Mouse (Mus musculus) lung, adult 2 months (tissue): Measurements from ENCODE around the gene Armc2. TPM values are rescaled to one million over a fixed set of nuclear protein-coding genes. Genes with fewer than 3 reads are reported as not detected.

Source experiments
- DNase-seq: peaks from one replicate; pipeline ENCODE4 v3.0.0; 2022
- H3K4me1 ChIP-seq: fragments of 200-500 bp; 2 replicates; pipeline ENCODE4 v1.6.1; 2011; ENCODE audit warnings: low read length; ENCODE audit not compliant: control insufficient read depth, insufficient read depth
- H3K4me3 ChIP-seq: fragments of 200-500 bp; replicated peaks from 2 replicates; pipeline ENCODE3; 2011; ENCODE audit warnings: low read depth, mild to moderate bottlenecking, control low read depth, low read length; ENCODE audit errors: extremely low read depth
- CTCF ChIP-seq: fragments of 200-500 bp; IDR thresholded peaks from 2 replicates; pipeline ENCODE4 v1.5.1; 2011; ENCODE audit warnings: mild to moderate bottlenecking, low read length, control low read depth; ENCODE audit not compliant: insufficient read depth
- POLR2A ChIP-seq: fragments of 200-500 bp; IDR thresholded peaks from 2 replicates; pipeline ENCODE4 v1.6.1; 2011; ENCODE audit warnings: low read depth, mild to moderate bottlenecking, control low read depth, low read length, borderline replicate concordance; ENCODE audit errors: extremely low read depth
- WGBS: fragments of 180-500 bp; shearing (Covaris S2); methylation state at CpG from one replicate; pipeline ENCODE4 v1.1.7; 2018; 5-methylcytosine and 5-hydroxymethylcytosine counted together
- polyA plus RNA-seq: library from polyadenylated mRNA; depleted of rRNA; stranded (reverse); fragments of >200 nt; gene quantifications from 2 replicates; pipeline ENCODE4 v1.2.3, GENCODE M21; 2012

Armc2 gene
- polyA plus RNA-seq, 1 experiment = 1.5 TPM

GRCm38 (mm10) chr10:41980772-41981383 is 37.4 kb downstream of the Armc2 start:
- peak; percentile 49 for DNase-seq
- H3K4me1 ChIP-seq = no peaks in the 10 kb centered on the region; the same call in 1 of the 2 replicates
- TF ChIP-seq POLR2A = no peak
- TF ChIP-seq CTCF = peak; percentile 53; the same call in 1 of the 2 replicates
- 20% methylated on average over 6 of the region's 6 CpGs for WGBS
- no peak overlapping the region for H3K4me3 ChIP-seq

GRCm38 (mm10) chr10:41978403-41979234 is 39.6 kb downstream of the Armc2 start:
- H3K4me1 ChIP-seq = no peaks in the 10 kb centered on the region; the same call in 1 of the 2 replicates
- WGBS = 68% methylated on average over 7 of the region's 7 CpGs
- no peak for DNase-seq
- H3K4me3 ChIP-seq = no peak overlapping the region
- TF ChIP-seq CTCF (no peak), POLR2A (no peak)

GRCm38 (mm10) chr10:41972676-41973075 is 45.6 kb downstream of the Armc2 start:
- no peak overlapping the region for H3K4me3 ChIP-seq
- 33% methylated on average over 9 of the region's 9 CpGs for WGBS
- H3K4me1 ChIP-seq = no peaks in the 10 kb centered on the region
- no peak for TF ChIP-seq POLR2A
- TF ChIP-seq CTCF = no peak
- no peak for DNase-seq

GRCm38 (mm10) chr10:41967915-41968635 is 50.2 kb downstream of the Armc2 start:
- WGBS = 80% methylated on average over 11 of the region's 11 CpGs
- TF ChIP-seq POLR2A (no peak), CTCF (no peak)
- no peaks in the 10 kb centered on the region for H3K4me1 ChIP-seq
- DNase-seq = no peak
- H3K4me3 ChIP-seq = no peak overlapping the region

- 91% methylated on average over 4 of the region's 4 CpGs for WGBS
- TF ChIP-seq POLR2A = no peak
- no peak for TF ChIP-seq CTCF
- no peak for DNase-seq
- no peak overlapping the region for H3K4me3 ChIP-seq
- no peaks in the 10 kb centered on the region for H3K4me1 ChIP-seq
These were observed 55.5 kb downstream of the Armc2 start for GRCm38 (mm10) chr10:41962725-41963124.

- WGBS = 53% methylated on average over 2 of the region's 2 CpGs
- DNase-seq = no peak
- TF ChIP-seq POLR2A (no peak), CTCF (no peak)
- H3K4me1 ChIP-seq = no peaks in the 10 kb centered on the region
- no peak overlapping the region for H3K4me3 ChIP-seq
These were observed 58.4 kb downstream of the Armc2 start for GRCm38 (mm10) chr10:41959808-41960207.

- DNase-seq = no peak
- TF ChIP-seq CTCF (no peak), POLR2A (no peak)
- 89% methylated on average over 19 of the region's 19 CpGs for WGBS
- no peaks in the 10 kb centered on the region for H3K4me1 ChIP-seq
- no peak overlapping the region for H3K4me3 ChIP-seq
These were observed 59.5 kb downstream of the Armc2 start for GRCm38 (mm10) chr10:41958677-41959274.

GRCm38 (mm10) chr10:41957421-41958225 is 60.6 kb downstream of the Armc2 start:
- TF ChIP-seq POLR2A (no peak), CTCF (no peak)
- WGBS = 89% methylated on average over 18 of the region's 18 CpGs
- no peak overlapping the region for H3K4me3 ChIP-seq
- DNase-seq = no peak
- no peaks in the 10 kb centered on the region for H3K4me1 ChIP-seq
